Mouse (Mus musculus) cerebellum, postnatal 25 days (tissue): ENCODE data around the gene Abcb8.

Experiments
- DNase-seq, 2 experiments: peaks; one replicate each; pipeline ENCODE4 v3.0.0; 2021; ENCODE audit warnings: mixed read lengths in 2 of 2

The Abcb8 gene

DNA sequence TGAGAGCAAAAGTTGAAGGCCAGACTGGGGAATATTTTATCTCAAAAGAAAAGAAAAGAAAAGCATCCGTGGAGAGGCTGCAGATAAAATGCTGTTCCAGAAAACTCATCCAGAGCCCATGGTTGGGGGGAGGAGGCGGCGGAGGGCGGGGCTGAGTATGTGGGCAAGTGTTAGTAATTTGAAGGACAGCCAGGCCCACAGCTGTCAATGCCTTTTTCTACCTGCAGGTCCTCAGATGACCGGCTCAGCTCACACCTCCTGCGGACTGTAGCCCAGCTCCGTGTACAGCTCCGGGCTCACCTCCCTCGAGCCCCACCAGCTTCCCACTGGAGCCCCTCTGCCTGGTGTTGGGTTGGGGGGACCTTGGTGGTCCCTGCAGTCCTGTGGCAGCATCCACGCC is 6.2 kb downstream of the Abcb8 start:
- DNase-seq: no peak

DNA sequence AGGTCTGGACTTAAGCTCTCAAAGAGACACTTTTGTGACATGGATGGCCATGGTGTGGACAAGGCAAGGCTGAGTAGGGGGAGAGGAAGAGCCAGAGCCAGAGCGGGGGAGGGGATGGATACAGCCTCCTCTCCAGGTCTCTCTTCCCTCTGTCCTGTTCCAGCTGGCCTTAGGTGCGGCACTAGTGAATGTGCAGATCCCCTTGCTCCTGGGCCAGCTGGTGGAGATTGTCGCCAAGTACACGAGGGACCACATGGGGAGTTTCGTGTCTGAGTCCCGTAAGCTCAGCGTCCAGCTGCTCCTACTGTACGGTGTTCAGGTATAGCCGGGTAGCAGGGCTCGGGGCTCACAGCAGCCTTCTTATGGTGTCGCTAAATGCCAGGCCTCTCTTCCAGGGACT is 6.9 kb downstream of the Abcb8 start:
- peak; percentile 47 to 61 for DNase-seq

DNA sequence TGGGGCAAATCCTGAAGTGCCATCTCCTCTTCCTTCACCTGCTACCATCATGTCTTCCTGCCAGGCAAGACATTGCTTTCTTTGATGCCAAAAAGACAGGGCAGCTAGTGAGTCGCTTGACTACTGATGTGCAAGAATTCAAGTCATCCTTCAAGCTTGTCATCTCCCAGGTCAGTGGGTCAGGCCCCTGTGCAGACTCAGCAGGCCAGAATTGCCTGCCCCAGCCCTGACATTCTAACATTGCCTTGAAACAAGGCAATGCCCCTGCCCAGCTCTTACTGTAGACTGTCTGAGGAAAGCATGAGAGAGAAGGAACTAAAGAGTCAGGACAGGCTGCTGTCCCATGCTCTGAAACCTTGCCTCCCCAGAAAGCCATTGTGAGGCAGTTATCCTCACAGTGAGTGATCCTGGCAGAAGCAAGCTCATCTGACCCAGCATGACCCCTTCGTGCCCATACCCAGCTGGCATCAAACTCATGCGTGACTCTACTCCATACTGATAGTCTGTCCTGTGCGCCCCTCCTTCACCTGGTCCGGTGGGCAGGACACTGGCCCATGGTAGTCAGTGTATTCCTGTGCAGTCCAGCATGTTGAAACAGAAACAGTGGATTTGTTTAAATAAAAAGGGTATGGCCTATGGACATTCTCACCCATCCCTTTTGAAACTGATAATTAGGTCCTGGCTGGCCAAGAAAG is 7.6 kb downstream of the Abcb8 start:
- no peak for DNase-seq

DNA sequence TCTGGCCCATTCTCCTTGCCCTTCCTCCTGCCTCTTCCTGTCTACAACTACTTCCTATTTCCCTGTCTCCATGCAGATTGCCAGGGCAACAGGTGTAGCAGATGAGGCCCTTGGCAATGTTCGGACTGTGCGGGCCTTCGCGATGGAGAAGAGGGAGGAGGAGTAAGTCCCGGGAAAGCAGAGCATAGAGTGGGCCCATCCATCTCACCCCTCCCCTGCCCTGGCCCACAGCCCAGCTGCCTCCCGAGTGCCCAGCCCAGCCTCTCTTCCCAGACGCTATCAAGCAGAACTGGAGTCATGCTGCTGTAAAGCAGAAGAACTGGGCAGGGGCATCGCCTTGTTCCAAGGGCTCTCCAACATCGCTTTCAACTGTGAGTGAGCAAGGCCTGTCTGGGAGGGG is 8.5 kb downstream of the Abcb8 start:
- peak; percentile 37 to 59 for DNase-seq

DNA sequence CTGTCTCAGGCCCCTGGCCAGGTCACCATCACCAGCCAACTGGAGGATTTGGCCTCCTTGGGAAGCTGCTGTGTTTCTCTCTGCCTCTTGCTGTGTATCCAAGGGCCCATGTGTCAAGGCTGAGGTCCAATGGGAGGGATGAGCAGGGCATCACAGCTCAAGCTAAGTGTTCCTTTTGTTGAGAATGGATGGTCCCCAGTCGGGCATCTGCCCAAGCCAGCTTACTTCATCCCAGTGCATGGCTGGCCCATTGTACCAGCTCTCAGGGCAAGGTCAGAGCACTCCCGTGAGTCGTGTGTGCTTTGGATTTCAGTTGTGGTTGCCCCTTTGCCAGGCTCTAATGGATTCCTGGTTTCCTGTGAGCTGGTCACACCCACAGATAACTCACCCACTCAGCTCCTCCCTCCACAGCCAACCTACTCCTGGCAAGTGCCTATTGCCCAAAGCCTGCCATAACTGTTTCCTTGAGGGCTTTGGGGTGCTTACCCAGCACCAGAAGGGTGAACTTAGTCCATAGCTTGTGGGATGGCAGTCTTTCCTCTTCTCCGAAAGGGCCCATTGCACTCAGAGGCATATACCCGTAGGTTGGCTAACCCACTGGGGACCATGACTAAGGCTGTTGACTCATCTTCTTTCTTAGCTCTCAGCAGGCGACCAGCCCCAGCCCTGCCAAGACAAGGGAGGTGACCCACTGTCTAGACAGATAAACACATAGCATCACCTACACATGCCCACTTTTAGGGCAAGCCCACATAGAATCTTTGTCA is 11.3 kb downstream of the Abcb8 start:
- no peak for DNase-seq

DNA sequence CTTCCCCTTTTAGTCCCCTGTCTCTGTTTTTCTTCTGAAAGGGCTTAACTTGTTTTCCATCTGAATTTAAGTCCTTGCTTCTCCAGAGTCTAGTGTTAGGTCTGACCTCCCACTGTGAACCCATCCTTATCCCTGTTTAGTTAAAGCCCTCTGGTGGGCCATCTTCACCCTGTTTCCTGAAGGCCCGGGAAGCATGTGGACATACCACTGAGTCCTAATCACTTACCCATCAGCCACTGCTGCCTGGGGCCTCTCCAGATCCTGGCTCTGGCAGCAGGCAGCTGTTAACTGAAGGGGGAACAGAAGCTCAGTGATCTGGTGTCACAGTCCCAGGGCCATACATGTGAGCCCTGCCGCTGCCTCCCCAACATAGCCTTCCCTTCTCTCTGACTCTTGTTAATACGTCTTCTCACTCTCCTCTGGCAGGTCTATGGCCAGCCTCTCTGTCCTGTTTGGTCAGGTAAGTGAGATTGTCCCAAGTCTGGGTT is 12.0 kb downstream of the Abcb8 start:
- no peak for DNase-seq

DNA sequence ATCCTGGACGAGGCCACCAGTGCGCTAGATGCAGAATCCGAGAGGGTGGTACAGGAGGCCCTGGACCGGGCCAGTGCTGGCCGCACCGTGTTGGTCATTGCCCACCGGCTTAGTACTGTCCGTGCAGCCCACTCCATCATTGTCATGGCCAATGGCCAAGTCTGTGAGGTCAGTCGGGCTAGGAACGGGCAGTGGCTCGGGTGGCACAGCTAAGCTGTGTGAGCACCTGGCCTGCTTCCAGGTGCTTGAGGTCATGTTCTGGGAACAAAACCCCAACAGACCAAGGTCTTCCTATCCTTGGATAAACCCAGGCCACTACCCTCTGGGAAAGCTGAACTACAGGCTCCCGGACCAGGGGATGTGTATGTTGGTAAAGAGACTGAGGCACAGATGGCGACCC is 15.2 kb downstream of the Abcb8 start:
- DNase-seq: no peak

DNA sequence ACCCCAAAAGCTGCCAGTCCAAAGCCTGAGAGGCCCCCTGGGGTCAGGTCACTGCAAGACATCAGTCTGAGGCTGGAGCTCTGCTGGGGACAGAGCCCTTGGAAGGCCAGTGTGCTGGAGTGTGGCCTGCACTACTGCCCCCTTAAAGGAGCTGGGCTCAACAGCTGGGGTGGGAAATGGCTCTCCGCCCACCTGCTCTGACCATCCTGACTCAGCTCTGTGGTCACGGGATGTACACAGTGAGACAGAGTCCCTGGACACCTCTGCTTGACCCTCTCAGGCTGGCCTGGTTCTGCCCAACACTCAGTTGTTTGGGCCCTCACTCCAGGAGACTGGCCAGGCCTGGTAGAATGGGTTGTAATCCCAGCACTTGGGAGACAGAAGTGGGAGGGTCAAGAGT is 16.0 kb downstream of the Abcb8 start:
- no peak for DNase-seq

DNA sequence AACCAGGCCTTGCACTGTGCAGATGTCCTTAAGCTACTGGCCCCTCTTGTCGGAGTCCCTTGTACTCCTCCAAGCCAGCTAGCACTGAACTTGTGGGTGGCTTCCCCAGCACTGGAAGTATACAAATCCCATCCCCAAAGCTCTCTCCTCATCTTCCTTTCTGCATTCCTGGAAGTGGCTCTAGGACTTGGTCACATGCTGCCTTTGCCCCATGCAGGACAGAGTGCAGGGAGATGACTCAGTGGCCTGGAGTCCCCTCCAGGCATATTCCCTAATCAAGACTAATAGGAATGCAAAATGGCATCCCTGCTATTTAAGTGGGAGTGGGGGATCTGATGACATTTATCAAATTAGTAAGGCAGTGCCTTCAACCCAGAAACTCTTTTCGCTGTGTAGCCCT is 18.6 kb downstream of the Abcb8 start:
- no peak for DNase-seq

DNA sequence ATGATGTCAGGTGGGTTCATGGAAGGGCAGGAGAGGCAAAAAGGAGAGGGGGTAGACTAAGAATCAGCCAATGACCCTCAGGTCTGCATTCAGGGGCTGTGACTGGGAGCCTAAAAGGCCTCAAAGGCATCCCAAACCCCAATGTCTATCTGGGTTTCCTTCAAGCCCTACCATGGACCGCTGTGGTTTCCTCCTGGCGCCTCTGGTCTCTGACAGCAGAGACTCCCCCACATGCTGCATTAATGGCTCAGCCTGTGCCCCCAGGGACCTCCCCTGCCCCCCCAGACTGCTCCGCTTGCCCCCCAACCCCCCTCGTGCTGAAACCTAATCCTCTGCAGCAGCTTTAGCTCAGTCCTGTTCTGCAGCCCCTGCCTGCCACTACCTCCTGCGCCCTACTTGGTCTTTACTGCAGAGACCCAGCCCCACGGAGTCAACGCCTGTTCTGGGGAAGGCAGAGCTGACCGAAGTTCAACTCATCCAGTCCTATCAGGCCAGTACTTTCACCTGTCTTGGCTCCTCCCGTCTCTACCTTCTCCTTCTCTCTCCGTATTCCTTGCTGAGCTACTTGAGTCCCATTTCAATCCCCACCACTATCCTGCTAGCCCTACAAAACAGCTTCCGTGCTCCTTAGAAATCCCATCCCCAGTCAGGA is 19.7 kb downstream of the Abcb8 start, which contains the start of gene Asic3:
Gene Asic3, plus strand, starts transcription at position 351 of the 652 bp plus-strand sequence.
- DNase-seq: no peak

DNA sequence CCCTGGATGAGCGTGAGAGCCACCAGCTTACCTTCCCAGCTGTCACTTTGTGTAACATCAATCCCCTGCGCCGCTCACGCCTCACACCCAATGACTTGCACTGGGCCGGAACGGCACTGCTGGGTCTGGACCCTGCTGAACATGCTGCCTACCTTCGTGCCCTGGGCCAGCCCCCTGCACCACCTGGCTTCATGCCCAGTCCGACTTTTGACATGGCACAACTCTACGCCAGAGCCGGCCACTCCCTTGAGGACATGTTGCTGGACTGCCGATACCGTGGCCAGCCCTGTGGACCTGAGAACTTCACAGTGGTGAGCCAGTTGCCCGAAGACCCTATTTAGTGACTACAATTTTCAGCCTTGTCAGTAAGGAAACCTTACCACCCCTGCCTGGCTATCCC is 20.5 kb downstream of the Abcb8 start:
- DNase-seq: no peak

DNA sequence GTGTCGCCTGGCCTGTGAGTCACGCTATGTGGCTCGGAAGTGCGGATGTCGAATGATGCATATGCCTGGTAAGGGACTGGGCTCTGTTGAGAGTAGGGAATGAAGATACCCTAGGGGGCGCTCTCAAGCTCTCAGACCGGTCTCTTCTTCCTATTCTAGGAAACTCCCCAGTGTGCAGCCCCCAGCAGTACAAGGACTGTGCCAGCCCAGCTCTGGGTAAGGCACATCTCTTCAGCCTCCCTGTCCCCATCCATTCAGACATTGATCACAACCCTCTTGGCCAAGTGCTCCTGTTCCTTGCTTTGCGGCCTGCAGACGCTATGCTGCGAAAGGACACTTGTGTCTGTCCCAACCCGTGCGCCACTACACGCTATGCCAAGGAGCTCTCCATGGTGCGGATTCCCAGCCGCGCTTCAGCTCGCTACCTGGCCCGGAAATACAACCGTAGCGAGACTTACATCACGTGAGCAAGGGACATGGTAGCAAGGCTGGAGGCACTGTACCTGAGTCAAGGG is 22.8 kb downstream of the Abcb8 start:
- DNase-seq: peak; percentile 78 to 83

DNA sequence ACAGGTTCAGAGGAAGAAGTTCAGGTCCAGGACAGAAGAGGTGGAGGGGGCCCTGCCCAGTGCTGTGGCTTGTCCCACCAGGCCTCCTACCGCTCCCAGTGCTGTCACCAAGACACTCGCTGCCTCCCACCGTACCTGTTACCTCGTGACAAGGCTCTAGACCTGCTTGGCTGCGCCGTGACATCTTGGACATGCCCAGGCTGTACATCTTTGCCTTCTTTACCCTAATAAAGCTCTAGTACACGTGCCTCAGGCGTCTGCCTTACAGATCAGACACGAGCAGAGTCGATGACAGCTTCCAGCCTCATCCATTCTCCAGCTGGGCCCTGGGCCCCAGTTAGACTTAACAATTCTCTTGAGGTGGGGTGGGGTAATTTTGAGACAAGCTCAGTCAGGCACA is 24.1 kb downstream of the Abcb8 start:
- no peak for DNase-seq

DNA sequence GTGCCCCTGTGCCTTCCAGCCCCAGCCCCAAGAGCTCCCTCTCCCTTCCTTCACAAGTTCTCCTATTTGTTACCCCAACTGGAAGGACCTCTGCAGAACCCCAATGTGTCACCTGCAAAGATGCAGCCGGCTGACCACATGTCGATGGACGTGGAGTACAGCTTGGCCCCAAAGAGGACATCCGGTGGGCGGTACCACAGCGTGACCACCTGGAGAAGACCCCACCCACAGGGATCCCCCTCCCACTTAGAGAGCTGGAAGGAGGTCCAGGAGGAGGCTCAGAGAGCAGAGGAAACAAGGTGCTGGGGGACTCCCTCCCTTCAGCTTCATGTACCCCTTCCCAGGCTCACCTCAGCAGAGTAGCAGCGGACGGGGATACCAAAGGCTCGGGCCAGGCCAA is 26.9 kb downstream of the Abcb8 start:
- DNase-seq: no peak

DNA sequence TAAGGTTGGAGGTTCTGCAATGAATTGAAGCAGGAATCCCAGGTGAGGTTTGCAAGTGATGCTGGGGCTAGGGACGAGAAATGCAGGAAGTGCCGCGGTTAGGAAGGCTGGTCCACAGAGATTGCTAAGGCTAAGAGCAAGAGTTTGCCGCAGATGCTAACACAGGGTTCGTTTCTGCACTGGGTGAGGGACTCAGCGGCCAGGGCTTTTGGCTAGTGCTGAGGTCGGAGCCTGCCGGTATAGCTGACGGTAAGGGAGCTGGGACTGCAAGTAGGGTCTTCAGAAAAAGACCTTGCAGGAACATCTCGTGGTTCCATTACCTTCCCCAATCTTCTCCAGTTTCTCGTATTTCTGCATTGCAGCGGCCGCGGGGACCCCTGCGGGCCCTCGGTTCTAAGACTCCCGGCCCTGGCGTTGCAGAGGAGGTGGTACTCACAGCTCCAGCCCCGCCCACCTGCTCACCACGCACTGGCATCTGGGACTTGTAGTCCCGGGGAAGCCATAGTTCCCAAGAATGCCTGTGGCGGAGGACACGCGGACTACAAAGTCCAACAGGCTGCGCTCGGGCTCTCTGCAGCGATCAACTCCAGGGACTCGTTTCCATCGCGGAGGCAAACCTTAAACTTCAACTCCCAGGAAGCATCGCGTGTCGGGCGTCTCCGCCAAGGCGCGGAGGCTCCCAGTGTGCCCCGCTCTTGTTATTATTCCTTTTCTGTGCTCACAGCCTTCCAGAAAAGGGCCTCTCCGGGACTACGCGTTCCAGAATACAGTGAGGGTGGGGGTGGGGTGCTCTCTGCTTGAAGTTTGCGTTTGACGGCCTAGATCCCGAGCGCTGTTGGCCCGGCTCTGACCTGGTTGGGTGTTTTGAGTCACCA is 29.9 kb downstream of the Abcb8 start, which contains the start of the genes Cdk5 and Slc4a2:
Gene Cdk5, minus strand, starts transcription at position 402 of the 875 bp plus-strand sequence.
Gene Slc4a2, plus strand, starts transcription at position 709 of the 875 bp plus-strand sequence.
- DNase-seq: peak; percentile 97 to 99

DNA sequence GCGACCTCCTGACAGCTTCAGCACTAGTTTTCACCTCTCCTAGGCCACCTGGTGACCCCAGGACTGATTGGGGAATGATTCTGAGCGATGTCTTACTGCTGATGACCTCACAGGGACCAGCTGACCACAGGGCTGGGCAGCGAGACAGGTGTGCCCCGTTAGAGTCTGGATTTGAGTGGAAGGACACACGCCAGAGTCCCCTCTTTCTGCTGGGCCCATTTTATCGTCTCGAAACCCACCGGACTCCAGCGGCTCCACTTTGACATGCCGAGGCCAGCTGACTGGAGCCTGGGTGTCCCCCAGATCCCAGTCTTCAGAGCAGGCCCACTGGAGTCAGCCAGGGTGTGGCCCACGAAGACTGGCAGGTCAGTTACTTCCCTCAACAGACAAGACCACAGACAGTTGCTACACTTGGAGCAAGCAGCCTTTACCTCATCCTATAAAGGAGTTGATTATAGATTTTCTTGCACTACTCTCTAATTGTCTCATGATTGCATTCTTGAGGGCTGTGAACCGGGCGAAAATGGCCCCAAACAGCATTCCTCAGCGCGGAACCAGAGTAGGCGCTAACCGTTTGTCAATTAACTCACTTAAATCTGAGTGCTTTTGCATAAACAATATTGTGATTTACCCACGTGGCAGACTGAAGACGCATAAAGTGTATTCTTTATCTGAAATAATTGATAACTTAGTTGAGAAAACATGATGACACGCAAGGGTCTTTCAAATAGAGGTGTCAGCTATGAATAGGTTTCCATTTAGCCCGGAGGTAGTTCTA is 30.7 kb downstream of the Abcb8 start:
- DNase-seq: no peak

DNA sequence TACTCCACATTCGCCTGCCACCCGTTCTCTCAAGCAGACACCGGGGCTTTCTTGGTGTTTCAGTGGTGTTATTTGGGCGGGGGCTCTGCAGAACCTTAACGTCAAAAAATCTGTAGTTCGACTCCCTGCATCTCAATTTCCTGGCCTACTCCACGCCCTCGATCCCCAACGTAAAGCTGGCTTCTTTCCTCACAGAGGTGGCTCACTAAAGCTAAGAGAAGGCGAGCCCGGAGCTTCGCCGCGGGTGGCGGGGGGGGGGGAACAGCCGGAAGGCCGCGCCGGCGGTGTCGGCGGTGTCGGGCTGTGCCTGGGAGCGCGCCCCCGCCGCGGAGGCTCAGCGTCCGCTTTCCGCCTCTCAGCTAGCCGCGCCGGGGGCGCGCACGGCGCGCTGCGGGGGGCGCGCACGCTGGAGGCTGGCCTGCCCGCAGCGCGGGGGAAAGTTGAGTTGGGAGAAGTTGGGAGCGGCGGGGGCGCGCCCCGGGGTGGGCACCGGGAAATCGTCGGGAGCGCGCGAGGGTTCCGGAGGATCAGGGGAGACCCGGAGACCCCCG is 31.5 kb downstream of the Abcb8 start:
- peak; percentile 80 to 90 for DNase-seq

DNA sequence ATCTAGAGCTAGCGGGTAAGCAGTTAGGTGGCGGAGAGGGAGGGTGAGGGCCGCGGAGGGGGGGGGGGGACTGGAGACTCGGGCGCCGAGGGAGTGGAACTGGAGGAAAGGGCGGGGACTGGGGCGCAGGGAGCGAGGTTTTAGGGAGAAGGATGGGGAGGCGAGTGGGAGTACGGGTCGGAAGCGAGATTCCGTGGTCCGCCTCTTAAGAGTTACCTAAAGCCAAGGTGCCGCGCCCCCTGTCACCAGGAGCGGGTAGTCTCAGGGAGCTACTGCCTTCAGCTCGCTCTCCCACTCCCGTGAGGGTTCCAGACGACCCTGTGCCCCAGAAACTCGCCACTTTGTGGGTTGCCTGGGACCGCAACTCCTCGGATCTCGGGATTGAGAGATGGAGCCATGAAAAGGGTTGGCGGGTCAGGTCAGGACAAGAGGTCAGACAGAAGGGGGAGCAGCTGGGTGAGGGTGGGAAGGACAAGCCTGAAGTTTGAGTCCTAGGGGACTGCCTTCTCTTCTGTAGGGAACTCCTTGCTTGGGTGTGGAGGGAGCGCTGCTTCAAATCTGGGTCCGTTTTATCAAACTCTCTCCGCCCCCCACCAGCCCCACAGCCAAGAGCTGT is 32.1 kb downstream of the Abcb8 start:
- peak in 1 of 2 experiments; percentile 57 for DNase-seq

DNA sequence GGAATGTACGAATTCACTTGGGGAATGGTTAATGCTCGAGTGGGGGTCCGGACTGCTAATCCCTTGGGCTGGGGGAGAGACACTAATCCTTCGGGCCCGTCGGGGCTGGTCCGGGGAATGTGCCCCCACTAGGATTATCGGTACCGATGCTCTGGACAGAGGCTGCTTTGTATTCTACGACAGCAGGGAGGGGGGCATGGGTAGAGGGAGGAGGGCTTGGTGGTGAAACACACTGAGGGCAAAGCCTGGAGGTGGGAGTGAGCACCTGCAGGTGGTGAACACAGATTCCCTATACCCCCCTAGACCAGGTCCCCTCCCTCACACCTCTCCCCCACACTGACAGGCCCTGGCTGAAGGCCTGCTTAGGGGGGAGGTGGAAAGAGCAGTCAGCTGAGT is 32.6 kb downstream of the Abcb8 start:
- DNase-seq: no peak

DNA sequence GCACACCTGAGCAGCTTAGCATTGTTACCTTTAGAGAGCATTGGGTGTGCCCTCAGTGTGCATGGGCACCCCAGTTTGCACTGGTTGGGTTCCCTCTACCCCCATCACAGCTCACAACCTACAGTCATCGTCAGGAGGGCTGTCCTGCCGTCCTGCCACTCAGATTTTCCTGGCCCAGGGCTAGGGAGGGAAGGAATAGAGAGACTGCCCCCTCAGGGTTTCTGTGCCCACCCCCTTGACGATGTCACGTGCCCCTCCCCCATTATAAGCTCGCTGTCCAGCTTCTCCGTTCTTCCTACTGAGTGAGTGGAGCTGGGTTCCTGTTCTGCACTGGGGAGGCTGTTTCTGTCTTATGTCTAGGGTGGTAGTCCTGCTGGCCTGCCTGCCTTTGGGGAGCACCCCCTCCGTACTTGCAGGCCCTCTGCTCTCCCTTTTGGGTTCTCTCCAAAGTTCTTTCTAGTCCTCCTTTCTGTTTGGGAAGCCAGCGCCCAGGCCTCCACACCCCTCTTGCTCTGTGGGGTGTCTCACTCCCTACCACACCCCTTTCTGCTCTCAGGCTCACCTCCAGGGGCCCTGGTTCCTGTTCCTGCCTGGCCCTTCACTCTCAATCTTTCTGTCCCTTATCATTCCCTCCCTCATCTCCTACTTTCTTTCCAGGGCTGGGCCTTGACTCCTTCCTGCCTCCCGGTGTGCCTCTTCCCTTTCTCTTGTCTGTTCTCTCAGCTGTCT is 33.3 kb downstream of the Abcb8 start:
- DNase-seq: no peak
